Mouse (Mus musculus): Measurements from ENCODE around the gene Dock2. TPM values are rescaled to one million over a fixed set of nuclear protein-coding genes. Genes with fewer than 3 reads are reported as not detected.

The Dock2 gene
- total RNA-seq, 2 experiments from 2014 or later = 0.71 to 1.1 TPM

- Histone ChIP-seq H3K4me3 (no peak overlapping the region), H3K27ac (no peak overlapping the region)
- TF ChIP-seq CTCF (IDR thresholded peaks at IDR 0.05) = no peak
- DNase-seq = no peak
- intact Hi-C loops (cut with DNase I) = no loop called here
Measured at GRCm38 (mm10) chr11:34343742-34344307, 439.9 kb downstream of the Dock2 start.

- no peak for DNase-seq
- Histone ChIP-seq H3K4me3 (no peak overlapping the region), H3K27ac (no peak overlapping the region)
- TF ChIP-seq CTCF (IDR thresholded peaks at IDR 0.05) = no peak
- intact Hi-C loops (cut with DNase I) = no loop called here
Measured at GRCm38 (mm10) chr11:34339693-34340092, 444.0 kb downstream of the Dock2 start.

GRCm38 (mm10) chr11:34337907-34338306 lies 445.8 kb downstream of the Dock2 start:
- peak; percentile 26; the same call in 1 of the 2 replicates for TF ChIP-seq CTCF (IDR thresholded peaks at IDR 0.05)
- H3K4me3 ChIP-seq = no peak overlapping the region
- intact Hi-C loops (cut with DNase I) = no loop called here
- no peak for DNase-seq
- no peak overlapping the region for H3K27ac ChIP-seq

- no peak for DNase-seq
- H3K27ac ChIP-seq = no peak overlapping the region
- intact Hi-C loops (cut with DNase I) = no loop called here
- no peak overlapping the region for H3K4me3 ChIP-seq
- no peak for TF ChIP-seq CTCF (IDR thresholded peaks at IDR 0.05)
Measured at GRCm38 (mm10) chr11:34332344-34333031, 451.2 kb downstream of the Dock2 start.

- intact Hi-C loops (cut with DNase I) = no loop called here
- DNase-seq = no peak
- Histone ChIP-seq H3K27ac (no peak overlapping the region), H3K4me3 (no peak overlapping the region)
- TF ChIP-seq CTCF (IDR thresholded peaks at IDR 0.05) = no peak
Measured at GRCm38 (mm10) chr11:34323664-34324063, 460.0 kb downstream of the Dock2 start.

- Histone ChIP-seq H3K4me3 (no peak overlapping the region), H3K27ac (no peak overlapping the region)
- TF ChIP-seq CTCF (IDR thresholded peaks at IDR 0.05) = no peak
- no peak for DNase-seq
- intact Hi-C loops (cut with DNase I) = no loop called here
Measured at GRCm38 (mm10) chr11:34319282-34319681, 464.4 kb downstream of the Dock2 start.

GRCm38 (mm10) chr11:34317001-34317400 lies 466.7 kb downstream of the Dock2 start:
- no peak overlapping the region for H3K27ac ChIP-seq
- intact Hi-C loops (cut with DNase I) = no loop called here
- no peak overlapping the region for H3K4me3 ChIP-seq
- DNase-seq = no peak
- no peak for TF ChIP-seq CTCF (IDR thresholded peaks at IDR 0.05)

- intact Hi-C loops (cut with DNase I) = no loop called here
- Histone ChIP-seq H3K27ac (no peak overlapping the region), H3K4me3 (no peak overlapping the region)
- no peak for TF ChIP-seq CTCF (IDR thresholded peaks at IDR 0.05)
- no peak for DNase-seq
Measured at GRCm38 (mm10) chr11:34316176-34316575, 467.5 kb downstream of the Dock2 start.

- intact Hi-C loops (cut with DNase I) = no loop called here
- H3K4me3 ChIP-seq = no peak overlapping the region
- no peak overlapping the region for H3K27ac ChIP-seq
- no peak for TF ChIP-seq CTCF (IDR thresholded peaks at IDR 0.05)
- DNase-seq = no peak
Measured at GRCm38 (mm10) chr11:34315383-34315782, 468.3 kb downstream of the Dock2 start.

- intact Hi-C loops (cut with DNase I) = no loop called here
- Histone ChIP-seq H3K4me3 (peak within 1 kb of the TSS; percentile 57), H3K27ac (no peak within 1 kb of the TSS)
- DNase-seq = no peak
- peak; percentile 59 for TF ChIP-seq CTCF (IDR thresholded peaks at IDR 0.05)
Measured at GRCm38 (mm10) chr11:34314534-34315379, 468.9 kb downstream of the Dock2 start, which contains the start of gene Fam196b. TSS of gene Fam196b (plus strand) at chr11:34314822.

GRCm38 (mm10) chr11:34312208-34312607 lies 471.5 kb downstream of the Dock2 start:
- Histone ChIP-seq H3K27ac (no peak overlapping the region), H3K4me3 (no peak overlapping the region)
- intact Hi-C loops (cut with DNase I) = no loop called here
- no peak for TF ChIP-seq CTCF (IDR thresholded peaks at IDR 0.05)
- DNase-seq = no peak

- intact Hi-C loops (cut with DNase I) = no loop called here
- Histone ChIP-seq H3K4me3 (no peak overlapping the region), H3K27ac (no peak overlapping the region)
- no peak for DNase-seq
- TF ChIP-seq CTCF (IDR thresholded peaks at IDR 0.05) = no peak
Measured at GRCm38 (mm10) chr11:34311717-34312116, 472.0 kb downstream of the Dock2 start.

- TF ChIP-seq CTCF (IDR thresholded peaks at IDR 0.05) = no peak
- intact Hi-C loops (cut with DNase I) = no loop called here
Measured at GRCm38 (mm10) chr11:34309360-34309759, 474.3 kb downstream of the Dock2 start.

More at GRCm38 (mm10) chr11:34309360-34309759, 474.3 kb downstream of the Dock2 start:
- Histone ChIP-seq H3K27ac (no peak overlapping the region), H3K4me3 (no peak overlapping the region)
- no peak for DNase-seq

Data from gastrocnemius, adult 2 months (tissue).